Mouse (Mus musculus) embryonic facial prominence, embryonic 10.5 days (tissue): ENCODE results near the gene Myl6. TPM values are rescaled to one million over a fixed set of nuclear protein-coding genes. Genes with fewer than 3 reads are reported as not detected.
"Not testable (repeated sequence)": the region's sequence is repeated elsewhere in the genome, so short reads cannot be mapped to it uniquely, and the experiment has no call there.

Experiments
- DNase-seq: peaks from one replicate; pipeline ENCODE4 v3.0.0-alpha.2; 2017; ENCODE audit warnings: low spot score
- H3K27ac ChIP-seq: fragments of 300-500 bp; sonication (generic); replicated peaks from 2 replicates; pipeline ENCODE4 v1.5.1; 2016; ENCODE audit warnings: mild to moderate bottlenecking
- H3K27me3 ChIP-seq: fragments of 300-500 bp; sonication (generic); replicated peaks from 2 replicates; pipeline ENCODE4 v1.6.1; 2016; ENCODE audit warnings: low read depth, mild to moderate bottlenecking; ENCODE audit not compliant: poor library complexity, severe bottlenecking
- H3K36me3 ChIP-seq: fragments of 300-500 bp; sonication (generic); replicated peaks from 2 replicates; pipeline ENCODE4 v1.6.1; 2016; ENCODE audit warnings: mild to moderate bottlenecking, moderate library complexity
- H3K4me1 ChIP-seq: fragments of 300-500 bp; sonication (generic); 2 replicates; pipeline ENCODE4 v1.6.1; 2016
- H3K4me3 ChIP-seq: fragments of 300-500 bp; sonication (generic); 2 replicates; pipeline ENCODE4 v1.5.1; 2016; ENCODE audit warnings: mild to moderate bottlenecking, moderate library complexity
- H3K9me3 ChIP-seq: fragments of 300-500 bp; sonication (generic); 2 replicates; pipeline ENCODE4 v1.6.1; 2016; ENCODE audit warnings: mild to moderate bottlenecking
- WGBS: fragments of 180-500 bp; shearing (Covaris S2); methylation state at CpG from one replicate; pipeline ENCODE4 v1.1.7; 2016; 5-methylcytosine and 5-hydroxymethylcytosine counted together
- polyA plus RNA-seq: library from polyadenylated mRNA; unstranded; fragments of >200 nt; fragmentation: Nextera tagmentation; extraction: Ambion mirVana; gene quantifications from 2 replicates; pipeline ENCODE4 v1.2.1, GENCODE M21; 2016

The Myl6 gene
- polyA plus RNA-seq, 1 experiment from 2014 or later, result 768 TPM

- Histone ChIP-seq H3K9me3 (no peaks in the 10 kb centered on the region), H3K27me3 (no peaks in the 10 kb centered on the region), H3K4me3 (no peak overlapping the region), H3K4me1 (0 out of 2 replicates have a peak, but pooled peaks cover 2% of the 10 kb centered on the region), H3K27ac (no peak overlapping the region), H3K36me3 (peaks cover 7% of the 10 kb centered on the region; the same call in 1 of the 2 replicates)
- DNase-seq, result no peak
- 94% methylated on average over 14 of the region's 14 CpGs for WGBS
These were observed 12.0 kb upstream of the Myl6 start for GRCm38 (mm10) chr10:128505974-128506373.

- H3K27me3 ChIP-seq, DNase-seq, H3K4me3 ChIP-seq, H3K27ac ChIP-seq, H3K36me3 ChIP-seq, H3K9me3 ChIP-seq, H3K4me1 ChIP-seq: not testable (repeated sequence)
- 83% methylated on average over 5 of the region's 5 CpGs for WGBS
These were observed 11.4 kb upstream of the Myl6 start for GRCm38 (mm10) chr10:128505371-128505667.

- no peak overlapping the region; the same call in 1 of the 2 replicates for H3K27ac ChIP-seq
- 0 out of 2 replicates have a peak, but pooled peaks cover 2% of the 10 kb centered on the region for H3K4me1 ChIP-seq
- WGBS, result 79% methylated on average over 9 of the region's 9 CpGs
- DNase-seq, result no peak
- H3K9me3 ChIP-seq, result no peaks in the 10 kb centered on the region
- H3K27me3 ChIP-seq, result no peaks in the 10 kb centered on the region
- H3K4me3 ChIP-seq, result no peak overlapping the region
- H3K36me3 ChIP-seq, result peaks cover 7% of the 10 kb centered on the region; the same call in 1 of the 2 replicates
These were observed 10.9 kb upstream of the Myl6 start for GRCm38 (mm10) chr10:128504641-128505370.

- WGBS, result 86% methylated on average over 3 of the region's 3 CpGs
These were observed 10.1 kb upstream of the Myl6 start for GRCm38 (mm10) chr10:128504012-128504411.

GRCm38 (mm10) chr10:128503532-128503931, 9.6 kb upstream of the Myl6 start:
- no peaks in the 10 kb centered on the region for H3K27me3 ChIP-seq
- H3K9me3 ChIP-seq, result no peaks in the 10 kb centered on the region
- WGBS, result 80% methylated on average over 8 of the region's 8 CpGs
- H3K36me3 ChIP-seq, result peaks cover 4% of the 10 kb centered on the region; the same call in 1 of the 2 replicates
- no peak for DNase-seq
- no peak overlapping the region for H3K27ac ChIP-seq
- H3K4me1 ChIP-seq, result peaks cover 11% of the 10 kb centered on the region
- H3K4me3 ChIP-seq, result no peak overlapping the region

More at GRCm38 (mm10) chr10:128504012-128504411, 10.1 kb upstream of the Myl6 start:
- H3K27me3 ChIP-seq, result no peaks in the 10 kb centered on the region
- peaks cover 4% of the 10 kb centered on the region; the same call in 1 of the 2 replicates for H3K36me3 ChIP-seq
- peaks cover 9% of the 10 kb centered on the region for H3K4me1 ChIP-seq
- H3K4me3 ChIP-seq, result no peak overlapping the region
- no peak overlapping the region for H3K27ac ChIP-seq
- no peaks in the 10 kb centered on the region for H3K9me3 ChIP-seq
- DNase-seq, result no peak

GRCm38 (mm10) chr10:128502341-128502740, 8.4 kb upstream of the Myl6 start:
- H3K9me3 ChIP-seq, result no peaks in the 10 kb centered on the region
- no peak overlapping the region for H3K27ac ChIP-seq
- peaks cover 4% of the 10 kb centered on the region; the same call in 1 of the 2 replicates for H3K36me3 ChIP-seq
- 82% methylated on average over 5 of the region's 5 CpGs for WGBS
- H3K4me1 ChIP-seq, result peaks cover 22% of the 10 kb centered on the region
- no peak for DNase-seq
- peaks cover under 1% of the 10 kb centered on the region; the same call in 1 of the 2 replicates for H3K27me3 ChIP-seq
- H3K4me3 ChIP-seq, result no peak overlapping the region

- peak; percentile 64 for DNase-seq
- WGBS, result 3% methylated on average over 21 of the region's 21 CpGs
- Histone ChIP-seq H3K4me3 (peak overlapping the region; percentile 69), H3K27me3 (peaks cover 14% of the 10 kb centered on the region), H3K4me1 (peaks cover 46% of the 10 kb centered on the region), H3K9me3 (no peaks in the 10 kb centered on the region), H3K36me3 (no peaks in the 10 kb centered on the region), H3K27ac (peak overlapping the region; percentile 81)
These were observed 5.2 kb upstream of the Myl6 start for GRCm38 (mm10) chr10:128499116-128499671.

- Histone ChIP-seq H3K36me3 (no peaks in the 10 kb centered on the region), H3K4me1 (peaks cover 47% of the 10 kb centered on the region), H3K27me3 (peaks cover 14% of the 10 kb centered on the region), H3K27ac (peak within 1 kb of the TSS; percentile 81), H3K4me3 (peak within 1 kb of the TSS; percentile 69), H3K9me3 (no peaks in the 10 kb centered on the region)
- WGBS, result under 1% methylated on average over 27 of the region's 27 CpGs
- DNase-seq, result peak; percentile 96
These were observed 4.6 kb upstream of the Myl6 start, which contains the start of gene Myl6b for GRCm38 (mm10) chr10:128498590-128498989. Myl6b (minus strand) TSS chr10:128498685.

- Histone ChIP-seq H3K36me3 (peaks cover 3% of the 10 kb centered on the region), H3K4me3 (peak overlapping the region; percentile 69; the same call in 1 of the 2 replicates), H3K27ac (no peak overlapping the region), H3K4me1 (peaks cover 54% of the 10 kb centered on the region), H3K9me3 (no peaks in the 10 kb centered on the region), H3K27me3 (peaks cover 14% of the 10 kb centered on the region)
- WGBS, result 40% methylated on average over 6 of the region's 6 CpGs
- no peak for DNase-seq
These were observed 3.3 kb upstream of the Myl6 start for GRCm38 (mm10) chr10:128497134-128497737.

GRCm38 (mm10) chr10:128496509-128497077, 2.6 kb upstream of the Myl6 start:
- peak overlapping the region; percentile 32; the same call in 1 of the 2 replicates for H3K4me3 ChIP-seq
- H3K9me3 ChIP-seq, result no peaks in the 10 kb centered on the region
- H3K27ac ChIP-seq, result no peak overlapping the region
- H3K36me3 ChIP-seq, result peaks cover 10% of the 10 kb centered on the region
- no peak for DNase-seq
- peaks cover 61% of the 10 kb centered on the region for H3K4me1 ChIP-seq
- H3K27me3 ChIP-seq, result peaks cover 14% of the 10 kb centered on the region
- 33% methylated on average over 6 of the region's 6 CpGs for WGBS

GRCm38 (mm10) chr10:128495903-128496302, 2.0 kb upstream of the Myl6 start:
- H3K36me3 ChIP-seq, result peaks cover 16% of the 10 kb centered on the region
- WGBS, result 80% methylated on average over 4 of the region's 4 CpGs

GRCm38 (mm10) chr10:128495270-128495669, 1.3 kb upstream of the Myl6 start:
- H3K27me3 ChIP-seq, result peaks cover 14% of the 10 kb centered on the region
- no peak for DNase-seq
- WGBS, result 79% methylated on average over 2 of the region's 2 CpGs
- 0 out of 2 replicates have a peak overlapping the region, but pooled peaks have one; percentile 93 for H3K27ac ChIP-seq
- peak overlapping the region; percentile 88 for H3K4me3 ChIP-seq
- H3K4me1 ChIP-seq, result peaks cover 68% of the 10 kb centered on the region
- H3K36me3 ChIP-seq, result peaks cover 23% of the 10 kb centered on the region
- no peaks in the 10 kb centered on the region for H3K9me3 ChIP-seq

More at GRCm38 (mm10) chr10:128495903-128496302, 2.0 kb upstream of the Myl6 start:
- DNase-seq, result no peak
- H3K4me3 ChIP-seq, result 0 out of 2 replicates have a peak overlapping the region, but pooled peaks have one; percentile 32
- peaks cover 68% of the 10 kb centered on the region for H3K4me1 ChIP-seq
- H3K9me3 ChIP-seq, result no peaks in the 10 kb centered on the region
- H3K27me3 ChIP-seq, result peaks cover 14% of the 10 kb centered on the region
- no peak overlapping the region for H3K27ac ChIP-seq
